Mouse (Mus musculus) testis, adult 2 months (tissue): ENCODE data around the gene Nrg4.

Source experiments
- CTCF ChIP-seq: fragments of 200-500 bp; IDR thresholded peaks from 2 replicates; pipeline ENCODE4 v1.5.1; 2012; ENCODE audit warnings: low read depth, mild to moderate bottlenecking, inconsistent platforms, low read length, moderate library complexity; ENCODE audit not compliant: control insufficient read depth, insufficient read depth, insufficient replicate concordance
- POLR2A ChIP-seq: fragments of 200-500 bp; IDR thresholded peaks from 2 replicates; pipeline ENCODE4 v1.6.1; 2012; ENCODE audit warnings: low read depth, mild to moderate bottlenecking, inconsistent platforms, low read length, moderate library complexity; ENCODE audit not compliant: control insufficient read depth

DNA sequence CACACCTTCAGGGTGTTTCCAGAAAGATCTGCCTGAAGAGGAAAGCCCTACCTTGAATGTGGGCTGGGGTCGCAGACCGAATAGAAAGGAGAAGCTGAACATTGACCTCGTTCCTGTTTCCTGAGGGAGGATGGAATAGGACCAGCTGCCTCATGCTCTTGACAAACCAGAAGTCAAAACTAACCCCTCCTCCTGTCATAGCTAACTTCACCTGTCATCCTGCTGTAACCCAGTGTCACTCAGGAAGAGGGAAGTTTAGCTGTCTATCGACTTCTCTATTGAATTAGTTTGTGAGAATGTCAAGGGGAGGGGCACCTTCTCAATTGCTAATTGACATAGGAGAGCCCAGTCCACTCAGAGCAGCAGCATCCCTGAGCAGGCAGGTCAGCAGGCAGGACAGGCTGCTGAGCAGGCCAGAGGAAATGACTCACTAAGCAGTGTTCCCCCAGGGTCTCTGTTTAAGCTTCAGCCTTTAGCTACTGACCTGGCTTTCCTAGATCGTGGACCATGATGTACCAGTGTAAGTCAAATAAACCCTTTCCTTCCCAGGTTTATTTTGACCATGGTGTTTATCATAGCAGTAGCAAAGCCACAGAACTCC is 54.6 kb downstream of the Nrg4 start:
- TF ChIP-seq CTCF (no peak), POLR2A (no peak)
